Mouse (Mus musculus) ES-E14 (cell line): Measurements from ENCODE around the gene Msrb3.

ENCODE experiments used
- CHD2 ChIP-seq: IDR thresholded peaks from 2 replicates; pipeline ENCODE4 v1.6.1; 2014; ENCODE audit warnings: mild to moderate bottlenecking, low read depth, low read length, inconsistent platforms
- HCFC1 ChIP-seq: IDR thresholded peaks from 2 replicates; pipeline ENCODE4 v1.6.1; 2012; ENCODE audit warnings: low read length, inconsistent platforms, borderline replicate concordance; ENCODE audit not compliant: insufficient read depth
- MAFK ChIP-seq: IDR thresholded peaks from 2 replicates; pipeline ENCODE4 v1.6.1; 2014; ENCODE audit warnings: mild to moderate bottlenecking, low read depth, low read length, inconsistent platforms; ENCODE audit not compliant: insufficient read depth
- ZC3H11A ChIP-seq: IDR thresholded peaks from 2 replicates; pipeline ENCODE4 v1.6.1; 2012; ENCODE audit warnings: low read depth, mild to moderate bottlenecking, inconsistent platforms, low read length, borderline replicate concordance
- ZNF384 ChIP-seq: IDR thresholded peaks from 2 replicates; pipeline ENCODE4 v1.6.1; 2012; ENCODE audit warnings: low read depth, low read length, inconsistent platforms

DNA sequence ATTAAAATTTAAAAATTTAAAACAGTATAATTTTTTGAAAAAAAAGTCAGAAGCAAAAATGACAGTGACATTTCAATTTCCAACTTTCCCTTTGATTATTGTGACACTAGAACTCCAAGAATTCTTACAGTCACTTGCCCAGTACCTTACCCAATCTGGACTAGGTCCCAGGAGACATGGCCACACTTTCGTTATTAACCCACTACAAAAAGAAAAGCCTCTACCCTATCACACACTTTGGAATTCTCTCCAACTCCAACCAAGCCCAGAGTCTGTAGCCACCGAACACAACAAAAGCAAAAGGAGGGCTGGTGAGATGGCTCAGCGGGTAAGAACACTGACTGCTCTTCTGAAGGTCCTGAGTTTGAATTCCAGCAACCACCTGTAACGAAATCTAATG, 7.8 kb downstream of the Msrb3 start:
- no peak for TF ChIP-seq MAFK
- TF ChIP-seq HCFC1: no peak
- TF ChIP-seq ZC3H11A: no peak
- TF ChIP-seq ZNF384: no peak
- TF ChIP-seq CHD2: no peak
